Mouse (Mus musculus) midbrain, embryonic 14.5 days (tissue): ENCODE results near the gene Bgn. TPM values are rescaled to one million over a fixed set of nuclear protein-coding genes. Genes with fewer than 3 reads are reported as not detected.

Experiments used
- ATAC-seq: fragments of 200-750 bp; cut with Nextera tagmentation; 2 replicates; pipeline ENCODE4 v1.8.0; 2017; ENCODE audit warnings: moderate number of reproducible peaks, moderate library complexity; ENCODE audit not compliant: low FRiP score, low TSS enrichment
- DNase-seq: peaks from one replicate; pipeline ENCODE4 v3.0.0-alpha.2; 2015
- H3K27ac ChIP-seq: fragments of 300-500 bp; sonication (generic); replicated peaks from 2 replicates; pipeline ENCODE4 v1.5.1; 2014; ENCODE audit warnings: mild to moderate bottlenecking, low read depth, low read length, moderate library complexity
- H3K27me3 ChIP-seq: fragments of 300-500 bp; sonication (generic); 2 replicates; pipeline ENCODE4 v1.6.1; 2014; ENCODE audit warnings: low read length, control low read depth, mixed read lengths; ENCODE audit not compliant: control insufficient read depth, insufficient read depth
- H3K36me3 ChIP-seq: fragments of 300-500 bp; sonication (generic); 2 replicates; pipeline ENCODE4 v1.6.1; 2014; ENCODE audit warnings: low read length, control low read depth; ENCODE audit not compliant: control insufficient read depth, insufficient read depth
- H3K4me1 ChIP-seq: fragments of 300-500 bp; sonication (generic); 2 replicates; pipeline ENCODE4 v1.6.1; 2014; ENCODE audit warnings: mild to moderate bottlenecking, antibody characterized with exemption, low read length, control low read depth; ENCODE audit not compliant: control insufficient read depth, insufficient read depth
- H3K4me2 ChIP-seq: fragments of 300-500 bp; sonication (generic); 2 replicates; pipeline ENCODE4 v1.6.1; 2014; ENCODE audit warnings: mild to moderate bottlenecking, low read length, moderate library complexity
- H3K4me3 ChIP-seq: fragments of 300-500 bp; sonication (generic); replicated peaks from 2 replicates; pipeline ENCODE4 v1.5.1; 2014; ENCODE audit warnings: low read depth, low read length
- H3K9ac ChIP-seq: fragments of 300-500 bp; sonication (generic); replicated peaks from 2 replicates; pipeline ENCODE4 v1.6.1; 2014; ENCODE audit warnings: mild to moderate bottlenecking, low read length, moderate library complexity
- H3K9me3 ChIP-seq: fragments of 300-500 bp; sonication (generic); 2 replicates; pipeline ENCODE4 v1.6.1; 2016; ENCODE audit warnings: low read length, control low read depth, mixed read lengths; ENCODE audit not compliant: control insufficient read depth
- WGBS: fragments of 180-500 bp; shearing (Covaris S2); extraction: QIAGEN DNeasy Blood & Tissue Kit; methylation state at CpG from one replicate; pipeline ENCODE4 v1.1.7; 2014; 5-methylcytosine and 5-hydroxymethylcytosine counted together
- polyA plus RNA-seq: library from polyadenylated mRNA; unstranded; fragments of >200 nt; fragmentation: Nextera tagmentation; extraction: Ambion mirVana; gene quantifications from 2 replicates; pipeline ENCODE4 v1.2.1, GENCODE M21; 2014

The Bgn gene
- polyA plus RNA-seq, 1 experiment from 2014 or later, result 30.6 TPM

GRCm38 (mm10) chrX:73468330-73468729 is 15.1 kb upstream of the Bgn start:
- Histone ChIP-seq H3K4me3 (no peak overlapping the region), H3K27me3 (no peaks in the 10 kb centered on the region), H3K27ac (no peak overlapping the region), H3K4me1 (no peaks in the 10 kb centered on the region), H3K36me3 (no peaks in the 10 kb centered on the region), H3K9me3 (no peaks in the 10 kb centered on the region), H3K4me2 (no peak overlapping the region), H3K9ac (no peak overlapping the region)
- WGBS, result 82% methylated on average over 3 of the region's 3 CpGs
- no peak for DNase-seq
- ATAC-seq, result no peak

GRCm38 (mm10) chrX:73468752-73469151 is 14.7 kb upstream of the Bgn start:
- H3K9me3 ChIP-seq, result no peaks in the 10 kb centered on the region
- H3K4me3 ChIP-seq, result no peak overlapping the region
- 86% methylated on average over 1 of the region's 1 CpGs for WGBS

GRCm38 (mm10) chrX:73471764-73472163 is 11.6 kb upstream of the Bgn start:
- Histone ChIP-seq H3K4me3 (no peak overlapping the region), H3K4me2 (no peak overlapping the region), H3K27me3 (no peaks in the 10 kb centered on the region), H3K4me1 (no peaks in the 10 kb centered on the region), H3K36me3 (no peaks in the 10 kb centered on the region), H3K9me3 (no peaks in the 10 kb centered on the region), H3K9ac (no peak overlapping the region), H3K27ac (no peak overlapping the region)
- ATAC-seq, result no peak
- 85% methylated on average over 3 of the region's 3 CpGs for WGBS
- DNase-seq, result no peak

More at GRCm38 (mm10) chrX:73468752-73469151, 14.7 kb upstream of the Bgn start:
- DNase-seq (no peak), ATAC-seq (no peak)
- no peak overlapping the region for H3K9ac ChIP-seq
- no peak overlapping the region for H3K4me2 ChIP-seq
- no peak overlapping the region for H3K27ac ChIP-seq
- H3K36me3 ChIP-seq, result no peaks in the 10 kb centered on the region
- H3K4me1 ChIP-seq, result no peaks in the 10 kb centered on the region
- no peaks in the 10 kb centered on the region for H3K27me3 ChIP-seq

- Histone ChIP-seq H3K27ac (no peak overlapping the region), H3K36me3 (no peaks in the 10 kb centered on the region), H3K4me2 (no peak overlapping the region), H3K4me3 (no peak overlapping the region), H3K9me3 (no peaks in the 10 kb centered on the region), H3K27me3 (no peaks in the 10 kb centered on the region), H3K4me1 (no peaks in the 10 kb centered on the region), H3K9ac (no peak overlapping the region)
- DNase-seq (peak; percentile 1), ATAC-seq (no peak)
- 69% methylated on average over 12 of the region's 12 CpGs for WGBS
Measured at GRCm38 (mm10) chrX:73474340-73475165, 8.8 kb upstream of the Bgn start.

- H3K36me3 ChIP-seq, result no peaks in the 10 kb centered on the region
- no peak overlapping the region for H3K9ac ChIP-seq
- WGBS, result 81% methylated on average over 1 of the region's 1 CpGs
- H3K4me3 ChIP-seq, result no peak overlapping the region
- H3K9me3 ChIP-seq, result no peaks in the 10 kb centered on the region
- ATAC-seq (no peak), DNase-seq (no peak)
- no peaks in the 10 kb centered on the region for H3K4me1 ChIP-seq
- H3K27ac ChIP-seq, result no peak overlapping the region
- H3K27me3 ChIP-seq, result no peaks in the 10 kb centered on the region
- H3K4me2 ChIP-seq, result no peak overlapping the region
Measured at GRCm38 (mm10) chrX:73475658-73476256, 7.6 kb upstream of the Bgn start.

GRCm38 (mm10) chrX:73476621-73477020 is 6.8 kb upstream of the Bgn start:
- Histone ChIP-seq H3K4me3 (no peak overlapping the region), H3K9ac (no peak overlapping the region), H3K4me1 (no peaks in the 10 kb centered on the region), H3K36me3 (no peaks in the 10 kb centered on the region), H3K9me3 (no peaks in the 10 kb centered on the region), H3K4me2 (no peak overlapping the region), H3K27me3 (no peaks in the 10 kb centered on the region), H3K27ac (no peak overlapping the region)
- WGBS, result 79% methylated on average over 2 of the region's 2 CpGs
- DNase-seq, result no peak
- ATAC-seq, result no peak

- no peak for ATAC-seq
Measured at GRCm38 (mm10) chrX:73477500-73477899, 5.9 kb upstream of the Bgn start.

GRCm38 (mm10) chrX:73479656-73480055 is 3.7 kb upstream of the Bgn start:
- no peaks in the 10 kb centered on the region for H3K36me3 ChIP-seq
- H3K9ac ChIP-seq, result no peak overlapping the region
- H3K27me3 ChIP-seq, result no peaks in the 10 kb centered on the region
- ATAC-seq (no peak), DNase-seq (no peak)
- H3K4me3 ChIP-seq, result no peak overlapping the region
- H3K27ac ChIP-seq, result no peak overlapping the region
- H3K4me1 ChIP-seq, result no peaks in the 10 kb centered on the region
- H3K9me3 ChIP-seq, result no peaks in the 10 kb centered on the region
- no peak overlapping the region for H3K4me2 ChIP-seq

More at GRCm38 (mm10) chrX:73477500-73477899, 5.9 kb upstream of the Bgn start:
- DNase-seq, result no peak
- H3K36me3 ChIP-seq, result no peaks in the 10 kb centered on the region
- no peak overlapping the region for H3K27ac ChIP-seq
- H3K4me3 ChIP-seq, result no peak overlapping the region
- no peaks in the 10 kb centered on the region for H3K27me3 ChIP-seq
- no peaks in the 10 kb centered on the region for H3K4me1 ChIP-seq
- no peaks in the 10 kb centered on the region for H3K9me3 ChIP-seq
- H3K9ac ChIP-seq, result no peak overlapping the region
- H3K4me2 ChIP-seq, result no peak overlapping the region
- WGBS, result 62% methylated on average over 2 of the region's 2 CpGs

- WGBS, result 49% methylated on average over 2 of the region's 2 CpGs
- H3K27me3 ChIP-seq, result no peaks in the 10 kb centered on the region
- DNase-seq (no peak), ATAC-seq (no peak)
- H3K9me3 ChIP-seq, result no peaks in the 10 kb centered on the region
- no peak overlapping the region for H3K27ac ChIP-seq
- no peaks in the 10 kb centered on the region for H3K4me1 ChIP-seq
- H3K4me3 ChIP-seq, result no peak overlapping the region
- no peaks in the 10 kb centered on the region for H3K36me3 ChIP-seq
- no peak overlapping the region for H3K9ac ChIP-seq
- no peak overlapping the region for H3K4me2 ChIP-seq
Measured at GRCm38 (mm10) chrX:73480334-73480733, 3.1 kb upstream of the Bgn start.
